Mouse (Mus musculus) limb, embryonic 11.5 days (tissue): ENCODE measurements around the gene Zzz3. TPM values are rescaled to one million over a fixed set of nuclear protein-coding genes. Genes with fewer than 3 reads are reported as not detected.

ENCODE experiments used
- ATAC-seq: fragments of 200-750 bp; cut with Nextera tagmentation; 2 replicates; pipeline ENCODE4 v1.8.0; 2017; ENCODE audit warnings: low read depth; ENCODE audit not compliant: insufficient number of reproducible peaks, low FRiP score, low TSS enrichment
- DNase-seq: peaks from one replicate; pipeline ENCODE4 v3.0.0-alpha.2; 2015; ENCODE audit warnings: low spot score
- H3K27ac ChIP-seq: fragments of 300-500 bp; sonication (generic); replicated peaks from 2 replicates; pipeline ENCODE4 v1.5.1; 2014; ENCODE audit warnings: low read depth, mild to moderate bottlenecking, low read length
- H3K27me3 ChIP-seq: fragments of 300-500 bp; sonication (generic); 2 replicates; pipeline ENCODE4 v1.6.1; 2014; ENCODE audit warnings: mild to moderate bottlenecking, low read length, mixed read lengths; ENCODE audit not compliant: control insufficient read depth, insufficient read depth
- H3K36me3 ChIP-seq: fragments of 300-500 bp; sonication (generic); 2 replicates; pipeline ENCODE4 v1.6.1; 2014; ENCODE audit warnings: mild to moderate bottlenecking, low read length, moderate library complexity, mixed read lengths; ENCODE audit not compliant: control insufficient read depth, insufficient read depth
- H3K4me1 ChIP-seq: fragments of 300-500 bp; sonication (generic); 2 replicates; pipeline ENCODE4 v1.6.1; 2014; ENCODE audit warnings: low read length, mixed read lengths; ENCODE audit not compliant: control insufficient read depth, insufficient read depth
- H3K4me2 ChIP-seq: fragments of 300-500 bp; sonication (generic); 2 replicates; pipeline ENCODE4 v1.6.1; 2014; ENCODE audit warnings: low read depth, mild to moderate bottlenecking, moderate library complexity; ENCODE audit not compliant: severe bottlenecking
- H3K4me3 ChIP-seq: fragments of 300-500 bp; sonication (generic); 2 replicates; pipeline ENCODE4 v1.5.1; 2014; ENCODE audit warnings: low read depth, low read length
- H3K9ac ChIP-seq: fragments of 300-500 bp; sonication (generic); 2 replicates; pipeline ENCODE4 v1.6.1; 2014; ENCODE audit warnings: mild to moderate bottlenecking, low read length
- H3K9me3 ChIP-seq: fragments of 300-500 bp; sonication (generic); 2 replicates; pipeline ENCODE4 v1.6.1; 2016; ENCODE audit warnings: low read length; ENCODE audit not compliant: control insufficient read depth
- WGBS: fragments of 180-500 bp; shearing (Covaris S2); extraction: QIAGEN DNeasy Blood & Tissue Kit; methylation state at CpG from one replicate; pipeline ENCODE4 v1.1.7; 2014; 5-methylcytosine and 5-hydroxymethylcytosine counted together
- polyA plus RNA-seq: library from polyadenylated mRNA; unstranded; fragments of >200 nt; fragmentation: Nextera tagmentation; extraction: Ambion mirVana; gene quantifications from 2 replicates; pipeline ENCODE4 v1.2.1, GENCODE M21; 2014

The Zzz3 gene
- polyA plus RNA-seq, 1 experiment from 2014 or later = 68.2 TPM

- no peak for DNase-seq
- Histone ChIP-seq H3K27ac (no peak overlapping the region), H3K4me3 (no peak overlapping the region), H3K9me3 (no peaks in the 10 kb centered on the region), H3K4me1 (peaks cover 13% of the 10 kb centered on the region), H3K27me3 (no peaks in the 10 kb centered on the region), H3K36me3 (0 out of 2 replicates have a peak, but pooled peaks cover 2% of the 10 kb centered on the region), H3K9ac (no peak overlapping the region), H3K4me2 (no peak overlapping the region)
- no peak for ATAC-seq
- over 99% methylated on average over 3 of the region's 3 CpGs for WGBS
Measured at GRCm38 (mm10) chr3:152464462-152464861, 69.2 kb downstream of the Zzz3 start.

- no peak overlapping the region for H3K9ac ChIP-seq
- 89% methylated on average over 6 of the region's 6 CpGs for WGBS
- no peaks in the 10 kb centered on the region for H3K27me3 ChIP-seq
- H3K4me3 ChIP-seq = no peak overlapping the region
- no peaks in the 10 kb centered on the region for H3K9me3 ChIP-seq
- H3K27ac ChIP-seq = no peak overlapping the region
- peaks cover 12% of the 10 kb centered on the region for H3K4me1 ChIP-seq
- ATAC-seq = no peak
- H3K4me2 ChIP-seq = no peak overlapping the region
- 0 out of 2 replicates have a peak, but pooled peaks cover 2% of the 10 kb centered on the region for H3K36me3 ChIP-seq
- DNase-seq = no peak
Measured at GRCm38 (mm10) chr3:152465338-152465737, 70.1 kb downstream of the Zzz3 start.

GRCm38 (mm10) chr3:152466849-152467248 is 71.6 kb downstream of the Zzz3 start:
- no peak for DNase-seq
- ATAC-seq = no peak
- Histone ChIP-seq H3K36me3 (0 out of 2 replicates have a peak, but pooled peaks cover 2% of the 10 kb centered on the region), H3K4me3 (no peak overlapping the region), H3K9ac (no peak overlapping the region), H3K27ac (no peak overlapping the region), H3K9me3 (no peaks in the 10 kb centered on the region), H3K4me2 (no peak overlapping the region), H3K4me1 (no peaks in the 10 kb centered on the region), H3K27me3 (no peaks in the 10 kb centered on the region)
- 92% methylated on average over 9 of the region's 9 CpGs for WGBS

GRCm38 (mm10) chr3:152467312-152467711 is 72.0 kb downstream of the Zzz3 start:
- Histone ChIP-seq H3K9ac (no peak overlapping the region), H3K4me2 (no peak overlapping the region), H3K27me3 (no peaks in the 10 kb centered on the region), H3K36me3 (no peaks in the 10 kb centered on the region), H3K9me3 (no peaks in the 10 kb centered on the region), H3K4me1 (no peaks in the 10 kb centered on the region), H3K4me3 (no peak overlapping the region), H3K27ac (no peak overlapping the region)
- ATAC-seq (no peak), DNase-seq (no peak)
- WGBS = 81% methylated on average over 4 of the region's 4 CpGs

- no peak overlapping the region for H3K4me2 ChIP-seq
- no peaks in the 10 kb centered on the region for H3K9me3 ChIP-seq
- H3K27ac ChIP-seq = no peak overlapping the region
- WGBS = 89% methylated on average over 8 of the region's 8 CpGs
- no peaks in the 10 kb centered on the region for H3K27me3 ChIP-seq
- H3K9ac ChIP-seq = no peak overlapping the region
- H3K36me3 ChIP-seq = no peaks in the 10 kb centered on the region
- ATAC-seq (no peak), DNase-seq (no peak)
- no peak overlapping the region for H3K4me3 ChIP-seq
- H3K4me1 ChIP-seq = no peaks in the 10 kb centered on the region
Measured at GRCm38 (mm10) chr3:152468032-152468431, 72.8 kb downstream of the Zzz3 start.

GRCm38 (mm10) chr3:152468569-152469041 is 73.3 kb downstream of the Zzz3 start:
- no peaks in the 10 kb centered on the region for H3K4me1 ChIP-seq
- H3K27me3 ChIP-seq = no peaks in the 10 kb centered on the region
- WGBS = 86% methylated on average over 12 of the region's 12 CpGs
- no peak for DNase-seq
- H3K4me2 ChIP-seq = no peak overlapping the region
- H3K27ac ChIP-seq = no peak overlapping the region
- H3K4me3 ChIP-seq = no peak overlapping the region
- no peak for ATAC-seq
- H3K36me3 ChIP-seq = no peaks in the 10 kb centered on the region
- no peak overlapping the region for H3K9ac ChIP-seq
- no peaks in the 10 kb centered on the region for H3K9me3 ChIP-seq

GRCm38 (mm10) chr3:152469423-152470200 is 74.3 kb downstream of the Zzz3 start:
- H3K4me1 ChIP-seq = no peaks in the 10 kb centered on the region
- DNase-seq (no peak), ATAC-seq (no peak)
- no peaks in the 10 kb centered on the region for H3K9me3 ChIP-seq
- 65% methylated on average over 18 of the region's 18 CpGs for WGBS
- H3K4me2 ChIP-seq = no peak overlapping the region
- H3K27ac ChIP-seq = no peak overlapping the region
- no peaks in the 10 kb centered on the region for H3K27me3 ChIP-seq
- no peaks in the 10 kb centered on the region for H3K36me3 ChIP-seq
- H3K4me3 ChIP-seq = no peak overlapping the region
- H3K9ac ChIP-seq = no peak overlapping the region

- no peaks in the 10 kb centered on the region for H3K36me3 ChIP-seq
- WGBS = 87% methylated on average over 10 of the region's 10 CpGs
Measured at GRCm38 (mm10) chr3:152470347-152470746, 75.1 kb downstream of the Zzz3 start.

More at GRCm38 (mm10) chr3:152470347-152470746, 75.1 kb downstream of the Zzz3 start:
- H3K27me3 ChIP-seq = no peaks in the 10 kb centered on the region
- H3K27ac ChIP-seq = no peak overlapping the region
- no peak overlapping the region for H3K9ac ChIP-seq
- H3K9me3 ChIP-seq = no peaks in the 10 kb centered on the region
- DNase-seq (no peak), ATAC-seq (no peak)
- H3K4me3 ChIP-seq = no peak overlapping the region
- H3K4me1 ChIP-seq = no peaks in the 10 kb centered on the region
- no peak overlapping the region for H3K4me2 ChIP-seq
